Mouse (Mus musculus) MEL (cell line): ENCODE data around the gene Sema3f.

Source experiments
- POLR2A ChIP-seq, 2 experiments: IDR thresholded peaks; 2 replicates each; pipeline ENCODE4 v1.6.1; 2011 to 2012; ENCODE audit warnings: low read length in 2 of 2, mild to moderate bottlenecking in 2 of 2, control low read depth in 1 of 2, improper control_type of control experiment in 1 of 2, low read depth in 1 of 2, moderate library complexity in 1 of 2; ENCODE audit not compliant: control insufficient read depth in 1 of 2, insufficient read depth in 1 of 2, poor library complexity in 1 of 2
- TAL1 ChIP-seq: IDR thresholded peaks from 2 replicates; pipeline ENCODE4 v1.6.1; 2012; ENCODE audit warnings: mild to moderate bottlenecking, inconsistent platforms, low read length, moderate library complexity, mixed read lengths
- UBTF ChIP-seq: IDR thresholded peaks from 2 replicates; pipeline ENCODE4 v1.6.1; 2012; ENCODE audit warnings: low read depth, mild to moderate bottlenecking, inconsistent platforms, low read length, improper control_type of control experiment, moderate library complexity, borderline replicate concordance; ENCODE audit not compliant: insufficient read depth
- ZNF384 ChIP-seq: IDR thresholded peaks from 2 replicates; pipeline ENCODE4 v1.6.1; 2012; ENCODE audit warnings: low read depth, mild to moderate bottlenecking, inconsistent platforms, low read length, improper control_type of control experiment

GRCm38 (mm10) chr9:107659551-107659950 is 50.7 kb downstream of the Sema3f start:
- no peak for TF ChIP-seq POLR2A (IDR thresholded peaks at IDR 0.05; ENCODE audit: control insufficient read depth in 1 of 2, insufficient read depth in 1 of 2, low read depth in 1 of 2, low read length in 2 of 2, poor library complexity in 1 of 2)
- TF ChIP-seq ZNF384 = no peak
- no peak for TF ChIP-seq TAL1
- no peak for TF ChIP-seq UBTF
